In genomic region chr16:26185288-26186281, GRCm38 (mm10) we compare ENCODE assay signal across 12 mouse cellular contexts.
A peak's percentile ranks its signal among the peaks of the same experiment; 100 is the strongest.
DNase-seq lines count a peak whose midpoint lies in the region; ATAC-seq and TF ChIP-seq lines count a peak whose summit lies in the region.
"Had no signal": no experiment of that assay in that cellular context is flagged by ENCODE, and none has a peak within 500 bp of the region (broad histone marks: within the 10 kb centered on the region; RNA-seq: fewer than 3 reads in every experiment).

No protein-coding gene starts in this region.

- DNase-seq in kidney, adult 11 months = no peak
- DNase-seq in embryo, embryonic 10.5 days (ENCODE audit: low spot score) = peak; percentile 54
- DNase-seq in embryonic facial prominence, embryonic 11.5 days (ENCODE audit: low spot score) = peak; percentile 63
- peak; percentile 42 for DNase-seq in mesoderm, embryonic 11.5 days (ENCODE audit: low read depth, low spot score)
- no peak for DNase-seq in layer of hippocampus, adult 2 months (ENCODE audit: low spot score in 2 of 2)
- no peak for DNase-seq in right cerebral cortex, postnatal 36 days (ENCODE audit: low spot score in 2 of 2)
- DNase-seq: cerebellum, adult 9-11 months; gastrocnemius, postnatal 36 days; right cerebral cortex, postnatal 14 days had no signal

- no peaks in the 10 kb centered on the region for H3K36me3 ChIP-seq in kidney, embryonic 15.5 days
- no peaks in the 10 kb centered on the region for H3K36me3 ChIP-seq in embryonic facial prominence, embryonic 11.5 days (replicated peaks; ENCODE audit: control insufficient read depth, insufficient read depth, low read depth, low read length)
- H3K36me3 ChIP-seq: liver, embryonic 12.5 days had no signal

- ATAC-seq in kidney, embryonic 15.5 days (replicated peaks; ENCODE audit: low FRiP score) = peak; percentile 62; the same call in 1 of the 2 replicates
- peak; percentile 82 for ATAC-seq in embryonic facial prominence, embryonic 11.5 days (replicated peaks; ENCODE audit: insufficient number of reproducible peaks, low FRiP score, low TSS enrichment, low read depth)
- ATAC-seq: inflammation-experienced regulatory T-cells, adult 6 months; liver, embryonic 12.5 days had no signal

- H3K27ac ChIP-seq in kidney, embryonic 15.5 days = peak overlapping the region; percentile 49; the same call in 1 of the 2 replicates
- no peak overlapping the region for H3K27ac ChIP-seq in embryonic facial prominence, embryonic 11.5 days (replicated peaks; ENCODE audit: low read depth, low read length)
- H3K27ac ChIP-seq in layer of hippocampus, adult 2 months = no peak overlapping the region
- H3K27ac ChIP-seq: liver, embryonic 12.5 days had no signal

- no peaks in the 10 kb centered on the region for H3K27me3 ChIP-seq in kidney, embryonic 15.5 days
- no peaks in the 10 kb centered on the region for H3K27me3 ChIP-seq in embryonic facial prominence, embryonic 11.5 days (ENCODE audit: control insufficient read depth, insufficient read depth, low read length)
- H3K27me3 ChIP-seq: liver, embryonic 12.5 days had no signal

- 48% methylated on average over 8 of the region's 8 CpGs for WGBS in kidney, embryonic 15.5 days
- WGBS in embryonic facial prominence, embryonic 11.5 days = 33% methylated on average over 8 of the region's 8 CpGs

- no peak overlapping the region for H3K4me2 ChIP-seq in kidney, embryonic 15.5 days
- H3K4me2 ChIP-seq in embryonic facial prominence, embryonic 11.5 days (ENCODE audit: low read depth, low read length) = no peak overlapping the region
- H3K4me2 ChIP-seq: liver, embryonic 12.5 days had no signal

- no peaks in the 10 kb centered on the region for H3K9me3 ChIP-seq in kidney, embryonic 15.5 days (replicated peaks)
- H3K9me3 ChIP-seq in embryonic facial prominence, embryonic 11.5 days (replicated peaks; ENCODE audit: control insufficient read depth, low read length) = no peaks in the 10 kb centered on the region
- H3K9me3 ChIP-seq: liver, embryonic 12.5 days had no signal

- H3K4me3 ChIP-seq in kidney, embryonic 15.5 days (replicated peaks) = no peak overlapping the region
- H3K4me3 ChIP-seq in embryonic facial prominence, embryonic 11.5 days (ENCODE audit: low read depth, low read length) = no peak overlapping the region
- no peak overlapping the region for H3K4me3 ChIP-seq in layer of hippocampus, adult 2 months
- H3K4me3 ChIP-seq: liver, embryonic 12.5 days had no signal

- peaks cover 11% of the 10 kb centered on the region for H3K4me1 ChIP-seq in kidney, embryonic 15.5 days
- H3K4me1 ChIP-seq in embryonic facial prominence, embryonic 11.5 days (ENCODE audit: control insufficient read depth, insufficient read depth, low read length) = 0 out of 2 replicates have a peak, but pooled peaks cover 2% of the 10 kb centered on the region
- H3K4me1 ChIP-seq: liver, embryonic 12.5 days had no signal

- H3K9ac ChIP-seq in kidney, embryonic 15.5 days = no peak overlapping the region
- H3K9ac ChIP-seq in embryonic facial prominence, embryonic 11.5 days (replicated peaks; ENCODE audit: low read length) = no peak overlapping the region
- H3K9ac ChIP-seq: liver, embryonic 12.5 days had no signal

- no peak for TF ChIP-seq CTCF in layer of hippocampus, adult 2 months (conservative IDR thresholded peaks at IDR 0.05)

Comparison
In these comparisons a context has a peak if more than half of its experiments do, and no peak if none do; other contexts are left out.
1. DNase-seq: peak in embryo, embryonic 10.5 days (single experiment), embryonic facial prominence, embryonic 11.5 days (single experiment) and mesoderm, embryonic 11.5 days (single experiment); none in kidney, adult 11 months (single experiment), layer of hippocampus, adult 2 months (0 of 2) and right cerebral cortex, postnatal 36 days (0 of 2).